Mouse (Mus musculus) intestine, embryonic 14.5 days (tissue): ENCODE data around the gene Polr3c. TPM values are rescaled to one million over a fixed set of nuclear protein-coding genes. Genes with fewer than 3 reads are reported as not detected.
"Not testable (repeated sequence)": the region's sequence is repeated elsewhere in the genome, so short reads cannot be mapped to it uniquely, and the experiment has no call there.

Experiments used
- ATAC-seq: fragments of 200-750 bp; cut with Nextera tagmentation; replicated peaks from 2 replicates; pipeline ENCODE4 v1.8.0; 2017; ENCODE audit warnings: low read depth, moderate number of reproducible peaks, moderate TSS enrichment, moderate library complexity; ENCODE audit not compliant: low FRiP score, low TSS enrichment
- DNase-seq: peaks from one replicate; pipeline ENCODE4 v3.0.0-alpha.2; 2018; ENCODE audit warnings: low spot score
- H3K27ac ChIP-seq: fragments of 300-500 bp; sonication (generic); 2 replicates; pipeline ENCODE4 v1.5.1; 2014; ENCODE audit warnings: low read depth, mild to moderate bottlenecking, control low read depth
- H3K27me3 ChIP-seq: fragments of 300-500 bp; sonication (generic); replicated peaks from 2 replicates; pipeline ENCODE4 v1.6.1; 2014; ENCODE audit warnings: low read length, control low read depth; ENCODE audit not compliant: control insufficient read depth, insufficient read depth
- H3K36me3 ChIP-seq: fragments of 300-500 bp; sonication (generic); 2 replicates; pipeline ENCODE4 v1.6.1; 2014; ENCODE audit warnings: low read length, control low read depth; ENCODE audit not compliant: control insufficient read depth, insufficient read depth
- H3K4me1 ChIP-seq: fragments of 300-500 bp; sonication (generic); replicated peaks from 2 replicates; pipeline ENCODE4 v1.6.1; 2014; ENCODE audit warnings: low read length, control low read depth, mixed read lengths; ENCODE audit not compliant: control insufficient read depth, insufficient read depth
- H3K4me2 ChIP-seq: fragments of 300-500 bp; sonication (generic); 2 replicates; pipeline ENCODE4 v1.6.1; 2014; ENCODE audit warnings: low read length
- H3K4me3 ChIP-seq: fragments of 300-500 bp; sonication (generic); 2 replicates; pipeline ENCODE4 v1.5.1; 2014; ENCODE audit warnings: low read depth, low read length, control low read depth, mixed read lengths
- H3K9ac ChIP-seq: fragments of 300-500 bp; sonication (generic); 2 replicates; pipeline ENCODE4 v1.6.1; 2014; ENCODE audit warnings: mild to moderate bottlenecking, low read length
- H3K9me3 ChIP-seq: fragments of 300-500 bp; sonication (generic); 2 replicates; pipeline ENCODE4 v1.6.1; 2016; ENCODE audit warnings: low read length, control low read depth; ENCODE audit not compliant: control insufficient read depth
- WGBS: fragments of 180-500 bp; shearing (Covaris S2); extraction: QIAGEN DNeasy Blood & Tissue Kit; methylation state at CpG from one replicate; pipeline ENCODE4 v1.1.7; 2014; 5-methylcytosine and 5-hydroxymethylcytosine counted together
- polyA plus RNA-seq: library from polyadenylated mRNA; unstranded; fragments of >200 nt; fragmentation: Nextera tagmentation; extraction: Ambion mirVana; gene quantifications from 2 replicates; pipeline ENCODE4 v1.2.1, GENCODE M21; 2014

Polr3c gene
- polyA plus RNA-seq, 1 experiment from 2014 or later: 34.5 TPM

- H3K36me3 ChIP-seq: no peaks in the 10 kb centered on the region
- no peak overlapping the region for H3K4me2 ChIP-seq
- H3K4me1 ChIP-seq: no peaks in the 10 kb centered on the region
- H3K9ac ChIP-seq: no peak overlapping the region
- no peak for DNase-seq
- no peak overlapping the region for H3K27ac ChIP-seq
- H3K27me3 ChIP-seq: no peaks in the 10 kb centered on the region
- H3K4me3 ChIP-seq: no peak overlapping the region
- no peaks in the 10 kb centered on the region for H3K9me3 ChIP-seq
- 95% methylated on average over 3 of the region's 3 CpGs for WGBS
- ATAC-seq: no peak
These were observed 16.9 kb upstream of the Polr3c start for GRCm38 (mm10) chr3:96744348-96744747.

GRCm38 (mm10) chr3:96740279-96740678, 12.9 kb upstream of the Polr3c start:
- H3K27ac ChIP-seq, ATAC-seq, H3K36me3 ChIP-seq: not testable (repeated sequence)

GRCm38 (mm10) chr3:96737995-96738394, 10.6 kb upstream of the Polr3c start:
- no peaks in the 10 kb centered on the region for H3K36me3 ChIP-seq
- DNase-seq (no peak), ATAC-seq (no peak)
- no peak overlapping the region for H3K4me2 ChIP-seq
- no peaks in the 10 kb centered on the region for H3K9me3 ChIP-seq
- H3K27ac ChIP-seq: no peak overlapping the region
- H3K9ac ChIP-seq: no peak overlapping the region
- H3K4me3 ChIP-seq: no peak overlapping the region
- H3K27me3 ChIP-seq: no peaks in the 10 kb centered on the region
- no peaks in the 10 kb centered on the region for H3K4me1 ChIP-seq
- WGBS: 88% methylated on average over 1 of the region's 1 CpGs

More at GRCm38 (mm10) chr3:96740279-96740678, 12.9 kb upstream of the Polr3c start:
- H3K4me2 ChIP-seq, DNase-seq, H3K4me3 ChIP-seq, H3K4me1 ChIP-seq, H3K9ac ChIP-seq, H3K27me3 ChIP-seq, H3K9me3 ChIP-seq: not testable (repeated sequence)

GRCm38 (mm10) chr3:96737013-96737740, 9.7 kb upstream of the Polr3c start:
- 60% methylated on average over 1 of the region's 1 CpGs for WGBS
- Histone ChIP-seq H3K4me2 (no peak overlapping the region), H3K9ac (no peak overlapping the region), H3K4me1 (no peaks in the 10 kb centered on the region), H3K36me3 (no peaks in the 10 kb centered on the region), H3K9me3 (no peaks in the 10 kb centered on the region), H3K4me3 (no peak overlapping the region), H3K27ac (no peak overlapping the region), H3K27me3 (no peaks in the 10 kb centered on the region)
- DNase-seq: no peak
- ATAC-seq: no peak

GRCm38 (mm10) chr3:96735200-96735599, 7.8 kb upstream of the Polr3c start:
- Histone ChIP-seq H3K36me3 (no peaks in the 10 kb centered on the region), H3K4me1 (0 out of 2 replicates have a peak, but pooled peaks cover 2% of the 10 kb centered on the region), H3K27ac (no peak overlapping the region), H3K9me3 (no peaks in the 10 kb centered on the region), H3K9ac (no peak overlapping the region), H3K4me2 (no peak overlapping the region), H3K4me3 (no peak overlapping the region), H3K27me3 (no peaks in the 10 kb centered on the region)
- ATAC-seq (no peak), DNase-seq (no peak)
- 76% methylated on average over 2 of the region's 2 CpGs for WGBS

GRCm38 (mm10) chr3:96733984-96734383, 6.6 kb upstream of the Polr3c start:
- H3K9ac ChIP-seq: no peak overlapping the region
- no peak overlapping the region for H3K27ac ChIP-seq
- H3K4me3 ChIP-seq: no peak overlapping the region
- 92% methylated on average over 1 of the region's 1 CpGs for WGBS
- DNase-seq (no peak), ATAC-seq (no peak)
- H3K9me3 ChIP-seq: no peaks in the 10 kb centered on the region
- no peaks in the 10 kb centered on the region for H3K27me3 ChIP-seq
- no peaks in the 10 kb centered on the region for H3K36me3 ChIP-seq
- H3K4me1 ChIP-seq: peaks cover 10% of the 10 kb centered on the region
- no peak overlapping the region for H3K4me2 ChIP-seq

- DNase-seq (no peak), ATAC-seq (no peak)
- H3K4me1 ChIP-seq: peaks cover 23% of the 10 kb centered on the region
- 74% methylated on average over 5 of the region's 5 CpGs for WGBS
- no peaks in the 10 kb centered on the region for H3K27me3 ChIP-seq
- no peak overlapping the region for H3K27ac ChIP-seq
- H3K9me3 ChIP-seq: no peaks in the 10 kb centered on the region
- no peak overlapping the region for H3K4me2 ChIP-seq
- H3K36me3 ChIP-seq: no peaks in the 10 kb centered on the region
- no peak overlapping the region for H3K9ac ChIP-seq
- no peak overlapping the region for H3K4me3 ChIP-seq
These were observed 3.4 kb upstream of the Polr3c start for GRCm38 (mm10) chr3:96730785-96731184.

GRCm38 (mm10) chr3:96729403-96729784, 2.0 kb upstream of the Polr3c start:
- DNase-seq (no peak), ATAC-seq (no peak)
- H3K27ac ChIP-seq: no peak overlapping the region
- H3K9me3 ChIP-seq: no peaks in the 10 kb centered on the region
- H3K27me3 ChIP-seq: no peaks in the 10 kb centered on the region
- no peak overlapping the region for H3K4me3 ChIP-seq
- H3K9ac ChIP-seq: no peak overlapping the region
- peak overlapping the region; percentile 65 for H3K4me2 ChIP-seq
- WGBS: 35% methylated on average over 3 of the region's 3 CpGs
- H3K4me1 ChIP-seq: peaks cover 23% of the 10 kb centered on the region
- no peaks in the 10 kb centered on the region for H3K36me3 ChIP-seq
